Mouse (Mus musculus): ENCODE data around the gene 2700097O09Rik. TPM values are rescaled to one million over a fixed set of nuclear protein-coding genes. Genes with fewer than 3 reads are reported as not detected.
A peak's percentile ranks its signal among the peaks of the same experiment; 100 is the strongest.

The 2700097O09Rik gene
- polyA plus RNA-seq, 1 experiment from 2014 or later = 25.1 TPM

- H3K9ac ChIP-seq (ENCODE audit: low read depth, low read length) = no peak overlapping the region
- ATAC-seq (ENCODE audit: low read depth) (peak; percentile 91), DNase-seq (ENCODE audit: low spot score) (peak; percentile 38)
- no peak overlapping the region for H3K4me2 ChIP-seq (ENCODE audit: low read depth, low read length)
- no peak overlapping the region for H3K4me3 ChIP-seq (ENCODE audit: low read depth, low read length)
- WGBS = 55% methylated on average over 9 of the region's 9 CpGs
- H3K4me1 ChIP-seq (ENCODE audit: control insufficient read depth, insufficient read depth, low read length) = no peaks in the 10 kb centered on the region
- H3K27me3 ChIP-seq (replicated peaks; ENCODE audit: control insufficient read depth, insufficient read depth, low read length) = no peaks in the 10 kb centered on the region
- H3K36me3 ChIP-seq (ENCODE audit: control insufficient read depth, insufficient read depth, low read length) = no peaks in the 10 kb centered on the region
- no peak overlapping the region for H3K27ac ChIP-seq (replicated peaks; ENCODE audit: low read depth, low read length)
- H3K9me3 ChIP-seq (ENCODE audit: control insufficient read depth, low read length) = no peaks in the 10 kb centered on the region
Observed at GRCm38 (mm10) chr12:55017119-55017721, 62.7 kb downstream of the 2700097O09Rik start.

DNA sequence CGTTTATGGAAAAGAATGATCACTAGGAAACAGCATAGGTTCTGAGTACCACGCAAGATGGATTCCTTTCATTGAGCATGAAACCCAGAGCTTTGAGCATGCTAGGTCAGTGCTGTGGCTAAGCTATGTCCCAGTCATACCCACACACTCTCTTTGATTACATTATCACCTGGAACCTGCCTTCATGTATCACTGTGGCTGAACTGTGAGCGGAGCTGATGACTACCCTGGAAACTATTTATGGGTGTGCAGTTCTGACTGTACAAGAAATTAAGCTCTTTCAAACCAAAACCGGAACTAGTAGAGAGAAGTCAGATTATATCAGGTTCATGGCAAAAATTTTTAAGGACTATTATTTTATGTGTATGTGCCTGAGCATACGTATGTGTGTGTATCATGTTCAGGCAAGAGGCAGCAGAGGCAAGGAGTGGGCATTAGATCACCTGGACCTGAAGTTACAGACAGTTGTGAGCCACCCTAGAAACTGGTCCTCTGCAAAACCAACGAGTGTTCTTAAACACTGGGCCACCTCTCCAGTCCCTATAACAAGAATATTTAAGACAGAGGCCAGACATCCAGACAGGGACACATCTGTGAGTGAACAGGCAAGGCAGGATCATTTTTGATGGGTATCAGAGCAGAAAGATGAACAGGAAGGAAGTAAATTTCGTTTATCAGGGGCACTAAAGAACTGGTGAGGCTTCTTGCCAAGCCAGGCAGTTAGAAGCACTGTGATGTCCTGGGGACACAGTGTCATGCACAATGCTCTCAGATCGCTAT is 63.4 kb downstream of the 2700097O09Rik start:
- Histone ChIP-seq H3K4me3 (ENCODE audit: low read depth, low read length) (no peak overlapping the region), H3K27me3 (replicated peaks; ENCODE audit: control insufficient read depth, insufficient read depth, low read length) (no peaks in the 10 kb centered on the region), H3K4me1 (ENCODE audit: control insufficient read depth, insufficient read depth, low read length) (no peaks in the 10 kb centered on the region), H3K9me3 (ENCODE audit: control insufficient read depth, low read length) (no peaks in the 10 kb centered on the region), H3K27ac (replicated peaks; ENCODE audit: low read depth, low read length) (no peak overlapping the region), H3K4me2 (ENCODE audit: low read depth, low read length) (no peak overlapping the region), H3K36me3 (ENCODE audit: control insufficient read depth, insufficient read depth, low read length) (no peaks in the 10 kb centered on the region), H3K9ac (ENCODE audit: low read depth, low read length) (no peak overlapping the region)
- DNase-seq (ENCODE audit: low spot score) = no peak
- no peak for ATAC-seq (ENCODE audit: low read depth)
- 72% methylated on average over 8 of the region's 8 CpGs for WGBS

DNA sequence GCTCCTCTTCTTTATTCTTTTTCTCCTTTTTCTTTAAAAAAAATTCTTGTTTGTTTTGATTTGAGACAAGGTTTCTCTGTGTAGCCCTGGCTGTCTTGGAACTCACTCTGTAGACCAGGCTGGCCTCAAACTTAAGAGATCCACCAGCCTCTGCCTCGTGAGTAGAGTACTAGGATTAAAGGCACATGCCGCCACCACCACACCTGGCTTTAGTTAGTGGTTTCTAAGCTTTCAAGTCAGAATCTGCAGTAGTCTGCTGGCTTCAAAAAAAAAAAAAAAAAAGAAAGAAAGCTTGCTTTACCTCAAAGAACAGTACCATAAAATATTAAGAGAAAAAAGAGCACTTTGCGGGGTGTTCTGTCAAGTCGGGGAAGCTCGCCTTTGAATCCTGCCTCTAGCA is 64.5 kb downstream of the 2700097O09Rik start:
- Histone ChIP-seq H3K4me2 (ENCODE audit: low read depth, low read length) (no peak overlapping the region), H3K27ac (replicated peaks; ENCODE audit: low read depth, low read length) (no peak overlapping the region), H3K4me3 (ENCODE audit: low read depth, low read length) (no peak overlapping the region), H3K36me3 (ENCODE audit: control insufficient read depth, insufficient read depth, low read length) (no peaks in the 10 kb centered on the region), H3K9me3 (ENCODE audit: control insufficient read depth, low read length) (no peaks in the 10 kb centered on the region), H3K27me3 (replicated peaks; ENCODE audit: control insufficient read depth, insufficient read depth, low read length) (no peaks in the 10 kb centered on the region), H3K9ac (ENCODE audit: low read depth, low read length) (no peak overlapping the region), H3K4me1 (ENCODE audit: control insufficient read depth, insufficient read depth, low read length) (no peaks in the 10 kb centered on the region)
- DNase-seq (ENCODE audit: low spot score) = no peak
- 30% methylated on average over 5 of the region's 5 CpGs for WGBS
- no peak for ATAC-seq (ENCODE audit: low read depth)

GRCm38 (mm10) chr12:55013626-55014398 is 66.1 kb downstream of the 2700097O09Rik start, which contains the start of gene Baz1a:
TSS of gene Baz1a (minus strand) at chr12:55014348.
- Histone ChIP-seq H3K9ac (ENCODE audit: low read depth, low read length) (no peak within 1 kb of the TSS), H3K4me1 (ENCODE audit: control insufficient read depth, insufficient read depth, low read length) (no peaks in the 10 kb centered on the region), H3K4me2 (ENCODE audit: low read depth, low read length) (no peak within 1 kb of the TSS), H3K4me3 (ENCODE audit: low read depth, low read length) (no peak within 1 kb of the TSS), H3K27me3 (replicated peaks; ENCODE audit: control insufficient read depth, insufficient read depth, low read length) (no peaks in the 10 kb centered on the region), H3K27ac (replicated peaks; ENCODE audit: low read depth, low read length) (no peak within 1 kb of the TSS), H3K9me3 (ENCODE audit: control insufficient read depth, low read length) (no peaks in the 10 kb centered on the region), H3K36me3 (ENCODE audit: control insufficient read depth, insufficient read depth, low read length) (no peaks in the 10 kb centered on the region)
- ATAC-seq (ENCODE audit: low read depth) (no peak), DNase-seq (ENCODE audit: low spot score) (no peak)
- WGBS = 82% methylated on average over 6 of the region's 6 CpGs

DNA sequence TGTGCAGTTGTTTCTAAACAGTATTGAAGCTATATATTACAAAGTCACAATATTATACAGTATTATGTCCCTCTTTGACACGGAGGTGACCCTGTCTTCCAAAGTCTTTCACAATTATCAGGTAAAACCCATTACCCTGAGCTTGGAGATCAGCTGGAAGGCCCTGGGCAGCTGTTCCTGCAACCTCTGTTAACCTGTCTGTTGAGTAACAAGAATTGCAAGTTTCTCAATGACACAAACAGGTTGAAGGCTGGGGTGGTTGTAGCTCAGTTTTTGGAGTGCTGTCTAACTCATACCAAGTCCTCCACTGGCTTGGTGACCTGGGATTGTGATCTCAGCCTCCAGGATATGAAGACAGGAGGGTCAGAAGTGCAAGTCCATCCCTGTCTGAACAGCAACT is 66.9 kb downstream of the 2700097O09Rik start:
- no peak overlapping the region for H3K4me3 ChIP-seq (ENCODE audit: low read depth, low read length)
- H3K4me2 ChIP-seq (ENCODE audit: low read depth, low read length) = no peak overlapping the region
- H3K9me3 ChIP-seq (ENCODE audit: control insufficient read depth, low read length) = no peaks in the 10 kb centered on the region
- DNase-seq (ENCODE audit: low spot score) (no peak), ATAC-seq (ENCODE audit: low read depth) (no peak)
- no peaks in the 10 kb centered on the region for H3K36me3 ChIP-seq (ENCODE audit: control insufficient read depth, insufficient read depth, low read length)
- no peak overlapping the region for H3K27ac ChIP-seq (replicated peaks; ENCODE audit: low read depth, low read length)
- H3K27me3 ChIP-seq (replicated peaks; ENCODE audit: control insufficient read depth, insufficient read depth, low read length) = no peaks in the 10 kb centered on the region
- H3K4me1 ChIP-seq (ENCODE audit: control insufficient read depth, insufficient read depth, low read length) = no peaks in the 10 kb centered on the region
- H3K9ac ChIP-seq (ENCODE audit: low read depth, low read length) = no peak overlapping the region
- 80% methylated on average over 1 of the region's 1 CpGs for WGBS

- no peak for ATAC-seq (ENCODE audit: low read depth)
- WGBS = 83% methylated on average over 14 of the region's 14 CpGs
- Histone ChIP-seq H3K4me1 (ENCODE audit: control insufficient read depth, insufficient read depth, low read length) (no peaks in the 10 kb centered on the region), H3K4me2 (ENCODE audit: low read depth, low read length) (no peak overlapping the region), H3K9me3 (ENCODE audit: control insufficient read depth, low read length) (peaks cover 4% of the 10 kb centered on the region; the same call in 1 of the 2 replicates), H3K4me3 (ENCODE audit: low read depth, low read length) (no peak overlapping the region), H3K36me3 (ENCODE audit: control insufficient read depth, insufficient read depth, low read length) (no peaks in the 10 kb centered on the region), H3K9ac (ENCODE audit: low read depth, low read length) (no peak overlapping the region), H3K27ac (replicated peaks; ENCODE audit: low read depth, low read length) (no peak overlapping the region), H3K27me3 (replicated peaks; ENCODE audit: control insufficient read depth, insufficient read depth, low read length) (no peaks in the 10 kb centered on the region)
- DNase-seq (ENCODE audit: low spot score) = no peak
Observed at GRCm38 (mm10) chr12:55007361-55008008, 72.4 kb downstream of the 2700097O09Rik start.

DNA sequence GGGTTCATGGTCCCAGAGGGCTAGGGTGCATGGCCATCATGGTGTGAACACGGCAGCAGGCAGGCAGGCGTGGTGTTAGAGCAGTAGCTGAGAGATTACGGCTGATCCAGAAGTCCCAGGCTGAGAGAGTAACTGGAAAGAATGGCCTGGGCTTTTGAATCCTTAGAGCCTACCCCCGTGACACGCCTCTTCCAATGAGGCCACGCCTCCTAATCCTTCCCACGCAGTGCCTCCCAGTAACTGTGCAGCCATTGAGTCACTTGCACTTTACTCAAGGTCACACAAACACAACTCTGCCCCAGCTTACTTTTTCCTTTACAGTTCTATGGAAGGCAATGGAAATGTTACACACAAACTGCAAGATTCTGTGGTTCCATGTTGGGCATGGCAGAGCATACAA is 73.8 kb downstream of the 2700097O09Rik start:
- no peaks in the 10 kb centered on the region for H3K36me3 ChIP-seq (ENCODE audit: control insufficient read depth, insufficient read depth, low read length)
- DNase-seq (ENCODE audit: low spot score) (no peak), ATAC-seq (ENCODE audit: low read depth) (no peak)
- no peak overlapping the region for H3K4me2 ChIP-seq (ENCODE audit: low read depth, low read length)
- no peak overlapping the region for H3K9ac ChIP-seq (ENCODE audit: low read depth, low read length)
- H3K9me3 ChIP-seq (ENCODE audit: control insufficient read depth, low read length) = peaks cover 4% of the 10 kb centered on the region; the same call in 1 of the 2 replicates
- no peaks in the 10 kb centered on the region for H3K27me3 ChIP-seq (replicated peaks; ENCODE audit: control insufficient read depth, insufficient read depth, low read length)
- no peaks in the 10 kb centered on the region for H3K4me1 ChIP-seq (ENCODE audit: control insufficient read depth, insufficient read depth, low read length)
- no peak overlapping the region for H3K27ac ChIP-seq (replicated peaks; ENCODE audit: low read depth, low read length)
- 89% methylated on average over 7 of the region's 7 CpGs for WGBS
- H3K4me3 ChIP-seq (ENCODE audit: low read depth, low read length) = no peak overlapping the region

DNA sequence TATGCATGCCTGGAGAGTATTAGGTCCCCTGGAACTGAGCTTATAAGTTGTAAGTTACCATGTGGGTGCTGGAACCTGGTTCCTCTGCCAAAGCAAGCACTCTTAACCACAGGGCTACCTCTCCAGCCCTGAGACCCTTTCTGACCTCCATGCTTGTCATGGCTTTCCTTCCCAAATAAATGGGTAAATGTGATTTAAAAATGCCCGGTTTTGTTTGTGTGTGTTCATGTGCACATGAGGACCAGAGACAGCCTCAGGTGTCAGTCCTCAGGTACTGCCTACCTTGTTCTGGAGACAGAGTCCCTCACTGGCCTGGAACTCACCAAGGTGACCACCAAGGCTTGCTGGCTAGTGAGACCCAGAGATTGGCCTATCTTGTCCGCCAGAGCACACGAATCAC is 75.5 kb downstream of the 2700097O09Rik start:
- no peak overlapping the region for H3K4me2 ChIP-seq (ENCODE audit: low read depth, low read length)
- no peaks in the 10 kb centered on the region for H3K36me3 ChIP-seq (ENCODE audit: control insufficient read depth, insufficient read depth, low read length)
- peaks cover 4% of the 10 kb centered on the region; the same call in 1 of the 2 replicates for H3K9me3 ChIP-seq (ENCODE audit: control insufficient read depth, low read length)
- ATAC-seq (ENCODE audit: low read depth) (no peak), DNase-seq (ENCODE audit: low spot score) (no peak)
- no peaks in the 10 kb centered on the region for H3K4me1 ChIP-seq (ENCODE audit: control insufficient read depth, insufficient read depth, low read length)
- H3K27ac ChIP-seq (replicated peaks; ENCODE audit: low read depth, low read length) = no peak overlapping the region
- no peak overlapping the region for H3K4me3 ChIP-seq (ENCODE audit: low read depth, low read length)
- no peaks in the 10 kb centered on the region for H3K27me3 ChIP-seq (replicated peaks; ENCODE audit: control insufficient read depth, insufficient read depth, low read length)
- H3K9ac ChIP-seq (ENCODE audit: low read depth, low read length) = no peak overlapping the region
- 95% methylated on average over 3 of the region's 3 CpGs for WGBS
